Mouse (Mus musculus) cerebral cortex, adult 2 months (tissue): Measurements from ENCODE around the gene Denr.

ENCODE experiments used
- WGBS: fragments of 180-500 bp; shearing (Covaris S2); methylation state at CpG from one replicate; pipeline ENCODE4 v1.1.7; 2018; 5-methylcytosine and 5-hydroxymethylcytosine counted together

The Denr gene

GRCm38 (mm10) chr5:123970576-123970975, 63.6 kb downstream of the Denr start:
- WGBS, result 75% methylated on average over 4 of the region's 4 CpGs

- WGBS, result 74% methylated on average over 6 of the region's 6 CpGs
These were observed 65.5 kb downstream of the Denr start for GRCm38 (mm10) chr5:123972453-123972852.

GRCm38 (mm10) chr5:123973299-123974178, 66.6 kb downstream of the Denr start, which contains the start of gene Hip1r:
Gene Hip1r (plus strand): TSS chr5:123973628.
- under 1% methylated on average over 99 of the region's 106 CpGs for WGBS

- WGBS, result 1% methylated on average over 14 of the region's 14 CpGs
These were observed 67.2 kb downstream of the Denr start for GRCm38 (mm10) chr5:123974179-123974485.

GRCm38 (mm10) chr5:123974616-123975111, 67.7 kb downstream of the Denr start:
- 18% methylated on average over 11 of the region's 11 CpGs for WGBS

- WGBS, result 57% methylated on average over 6 of the region's 6 CpGs
These were observed 68.7 kb downstream of the Denr start for GRCm38 (mm10) chr5:123975668-123976180.

GRCm38 (mm10) chr5:123977231-123977630, 70.3 kb downstream of the Denr start:
- WGBS, result 71% methylated on average over 3 of the region's 3 CpGs

- WGBS, result 81% methylated on average over 5 of the region's 5 CpGs
These were observed 71.2 kb downstream of the Denr start for GRCm38 (mm10) chr5:123978131-123978530.
